Mouse (Mus musculus) heart, embryonic 12.5 days (tissue): ENCODE results near the gene Mta3. TPM values are rescaled to one million over a fixed set of nuclear protein-coding genes. Genes with fewer than 3 reads are reported as not detected.
A peak's percentile ranks its signal among the peaks of the same experiment; 100 is the strongest.

Source experiments
- ATAC-seq: fragments of 200-750 bp; cut with Nextera tagmentation; 2 replicates; pipeline ENCODE4 v1.8.0; 2017; ENCODE audit warnings: moderate TSS enrichment, moderate library complexity; ENCODE audit not compliant: insufficient number of reproducible peaks, low FRiP score
- H3K27ac ChIP-seq: fragments of 300-500 bp; sonication (generic); 2 replicates; pipeline ENCODE4 v1.5.1; 2016; ENCODE audit warnings: mild to moderate bottlenecking, moderate library complexity; ENCODE audit not compliant: poor library complexity, severe bottlenecking
- H3K27me3 ChIP-seq: fragments of 300-500 bp; sonication (generic); replicated peaks from 2 replicates; pipeline ENCODE4 v1.6.1; 2016; ENCODE audit warnings: mild to moderate bottlenecking, moderate library complexity
- H3K36me3 ChIP-seq: fragments of 300-500 bp; sonication (generic); 2 replicates; pipeline ENCODE4 v1.6.1; 2016; ENCODE audit warnings: mild to moderate bottlenecking, moderate library complexity
- H3K4me1 ChIP-seq: fragments of 300-500 bp; sonication (generic); replicated peaks from 2 replicates; pipeline ENCODE4 v1.6.1; 2016; ENCODE audit warnings: mild to moderate bottlenecking
- H3K4me2 ChIP-seq: fragments of 300-500 bp; sonication (generic); 2 replicates; pipeline ENCODE4 v1.6.1; 2016; ENCODE audit warnings: mild to moderate bottlenecking, moderate library complexity
- H3K4me3 ChIP-seq: fragments of 300-500 bp; sonication (generic); 2 replicates; pipeline ENCODE4 v1.5.1; 2016; ENCODE audit warnings: mild to moderate bottlenecking
- H3K9ac ChIP-seq: fragments of 300-500 bp; sonication (generic); 2 replicates; pipeline ENCODE4 v1.6.1; 2016; ENCODE audit warnings: mild to moderate bottlenecking, moderate library complexity
- H3K9me3 ChIP-seq: fragments of 300-500 bp; sonication (generic); replicated peaks from 2 replicates; pipeline ENCODE4 v1.6.1; 2016; ENCODE audit warnings: mild to moderate bottlenecking, moderate library complexity
- WGBS: fragments of 180-500 bp; shearing (Covaris S2); methylation state at CpG from one replicate; pipeline ENCODE4 v1.1.7; 2016; 5-methylcytosine and 5-hydroxymethylcytosine counted together
- polyA plus RNA-seq: library from polyadenylated mRNA; unstranded; fragments of >200 nt; fragmentation: Nextera tagmentation; extraction: Ambion mirVana; gene quantifications from 2 replicates; pipeline ENCODE4 v1.2.1, GENCODE M21; 2016

The Mta3 gene
- polyA plus RNA-seq, 1 experiment from 2014 or later, result 42.8 TPM

DNA sequence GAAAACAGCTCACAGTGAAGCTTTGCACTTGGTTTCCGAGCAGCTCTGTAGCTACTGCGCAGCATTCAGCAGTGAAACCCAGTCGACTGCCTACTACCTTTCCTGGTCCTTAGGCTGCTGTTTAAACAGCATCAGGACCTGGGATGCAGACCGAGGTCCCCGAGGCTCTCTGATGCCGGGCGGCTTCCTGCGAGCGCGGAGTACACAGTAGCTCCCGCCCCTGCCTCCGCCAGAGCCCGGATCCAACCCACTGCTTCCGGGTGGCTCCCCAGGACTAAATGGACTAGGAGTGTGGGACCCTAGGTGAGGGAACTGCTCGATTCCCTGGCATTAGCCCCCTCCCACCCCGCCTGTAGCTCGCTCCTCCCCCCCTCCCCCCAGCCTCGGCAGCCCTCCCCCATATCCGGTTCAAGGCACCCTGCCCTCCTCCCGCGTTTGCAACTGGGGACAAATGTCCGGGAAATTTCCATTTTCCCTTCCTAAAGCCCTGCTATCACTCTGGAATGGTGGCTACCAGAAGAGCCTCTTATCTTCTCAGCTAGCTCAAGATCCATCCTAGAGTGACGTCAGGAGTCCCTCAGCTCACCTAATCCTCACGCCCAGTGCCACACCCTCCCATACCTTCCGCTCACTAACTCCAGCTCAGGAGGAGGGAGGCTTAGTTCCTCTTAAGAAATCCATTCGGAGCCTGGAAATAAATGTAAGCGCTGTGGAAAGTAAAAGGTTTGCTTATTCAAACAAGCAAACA, 156.3 kb downstream of the Mta3 start:
- Histone ChIP-seq H3K27ac (peak overlapping the region; percentile 83), H3K9me3 (no peaks in the 10 kb centered on the region), H3K36me3 (no peaks in the 10 kb centered on the region), H3K27me3 (0 out of 2 replicates have a peak, but pooled peaks cover 5% of the 10 kb centered on the region), H3K4me2 (peak overlapping the region; percentile 91), H3K4me1 (0 out of 2 replicates have a peak, but pooled peaks cover 6% of the 10 kb centered on the region), H3K9ac (peak overlapping the region; percentile 77), H3K4me3 (peak overlapping the region; percentile 78)
- ATAC-seq, result peak; percentile 73
- WGBS, result under 1% methylated on average over 24 of the region's 27 CpGs

DNA sequence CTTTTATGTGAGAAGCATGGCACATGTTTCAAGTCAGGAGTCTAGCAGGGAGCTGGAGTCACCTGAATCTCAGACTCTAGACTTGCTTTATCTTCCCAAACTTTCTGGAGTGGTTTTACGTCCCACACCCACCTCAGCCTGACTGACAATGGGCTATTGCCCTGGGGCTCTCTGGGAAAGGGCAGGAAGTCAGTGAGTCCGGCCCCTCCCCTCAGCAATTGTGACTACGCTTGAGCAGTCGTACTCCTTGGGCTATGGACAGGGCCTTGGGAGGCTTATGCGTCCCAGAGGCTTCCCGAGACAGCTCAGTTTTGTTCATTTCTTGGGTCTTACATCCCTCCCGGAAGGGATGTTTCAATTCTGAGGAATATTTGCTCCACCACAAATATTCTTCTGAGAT, 159.4 kb downstream of the Mta3 start:
- Histone ChIP-seq H3K9ac (no peak overlapping the region), H3K4me2 (no peak overlapping the region), H3K27ac (no peak overlapping the region), H3K27me3 (0 out of 2 replicates have a peak, but pooled peaks cover 5% of the 10 kb centered on the region), H3K4me1 (0 out of 2 replicates have a peak, but pooled peaks cover 6% of the 10 kb centered on the region), H3K9me3 (no peaks in the 10 kb centered on the region), H3K36me3 (no peaks in the 10 kb centered on the region), H3K4me3 (no peak overlapping the region)
- 68% methylated on average over 7 of the region's 7 CpGs for WGBS
- ATAC-seq, result no peak

DNA sequence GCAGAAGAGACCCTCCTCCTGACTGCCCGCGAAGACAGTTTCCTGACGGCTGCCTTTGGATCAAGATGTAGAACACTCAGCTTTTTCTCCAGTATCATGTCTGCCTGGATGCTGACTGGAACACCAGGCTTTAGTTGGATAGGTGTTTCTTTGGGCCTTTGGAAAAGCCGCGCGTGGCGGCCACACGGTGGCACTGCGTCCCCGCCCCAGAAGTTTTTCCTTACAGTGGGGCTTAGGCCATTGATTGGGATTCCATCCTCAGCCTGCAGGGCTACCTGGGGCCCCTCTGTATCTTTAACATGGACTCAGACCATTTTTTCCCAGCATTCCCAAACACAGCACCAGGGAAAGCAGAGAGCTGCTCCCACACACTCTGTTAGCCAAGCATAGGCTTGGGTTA, 160.6 kb downstream of the Mta3 start:
- ATAC-seq, result no peak
- 15% methylated on average over 10 of the region's 10 CpGs for WGBS
- Histone ChIP-seq H3K4me1 (0 out of 2 replicates have a peak, but pooled peaks cover 6% of the 10 kb centered on the region), H3K9ac (no peak overlapping the region), H3K36me3 (no peaks in the 10 kb centered on the region), H3K27ac (no peak overlapping the region), H3K4me2 (no peak overlapping the region), H3K27me3 (0 out of 2 replicates have a peak, but pooled peaks cover 5% of the 10 kb centered on the region), H3K4me3 (no peak overlapping the region), H3K9me3 (no peaks in the 10 kb centered on the region)

DNA sequence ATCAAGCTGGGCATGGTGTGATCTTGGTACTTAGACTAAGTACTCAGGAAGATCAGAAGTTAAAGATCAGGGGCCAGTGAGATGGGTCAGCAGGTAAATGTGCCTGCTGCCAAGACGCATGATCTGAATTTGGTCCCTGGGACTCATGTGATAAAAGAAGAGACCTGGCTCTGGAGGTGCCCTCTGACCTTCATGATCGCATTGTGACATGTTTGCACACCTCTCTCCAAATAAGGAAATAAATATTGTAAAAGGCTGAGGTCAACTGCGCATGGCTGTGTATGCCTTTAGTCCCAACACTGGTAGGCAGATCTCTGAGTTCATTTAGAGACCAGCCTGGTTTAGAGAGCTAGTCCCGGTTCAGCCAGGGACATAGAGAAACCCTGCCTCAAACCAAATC, 164.4 kb downstream of the Mta3 start:
- WGBS, result 85% methylated on average over 4 of the region's 4 CpGs
- no peaks in the 10 kb centered on the region for H3K9me3 ChIP-seq
- H3K27ac ChIP-seq, result no peak overlapping the region
- no peak for ATAC-seq
- no peaks in the 10 kb centered on the region for H3K36me3 ChIP-seq
- H3K4me2 ChIP-seq, result no peak overlapping the region
- no peaks in the 10 kb centered on the region for H3K27me3 ChIP-seq
- no peaks in the 10 kb centered on the region for H3K4me1 ChIP-seq
- no peak overlapping the region for H3K9ac ChIP-seq
- H3K4me3 ChIP-seq, result no peak overlapping the region

Other genes with a start within 250 kb of the Mta3 start
- gene Cox7a2l, start 188.8 kb upstream of the Mta3 start, polyA plus RNA-seq, result 188 and 192 TPM in 2 replicates
- not detected in 2 replicates for gene Kcng3, start 74.3 kb upstream of the Mta3 start, polyA plus RNA-seq
- 0.23 TPM in 1 of 2 replicates, not detected in the other for gene Haao, start 141.8 kb downstream of the Mta3 start, polyA plus RNA-seq